Mouse (Mus musculus): ENCODE data around the gene Invs. TPM values are rescaled to one million over a fixed set of nuclear protein-coding genes. Genes with fewer than 3 reads are reported as not detected.

Gene Invs
- total and polyA plus RNA-seq, 3 experiments = 2.5 to 2.7 TPM; not detected in 1

DNA sequence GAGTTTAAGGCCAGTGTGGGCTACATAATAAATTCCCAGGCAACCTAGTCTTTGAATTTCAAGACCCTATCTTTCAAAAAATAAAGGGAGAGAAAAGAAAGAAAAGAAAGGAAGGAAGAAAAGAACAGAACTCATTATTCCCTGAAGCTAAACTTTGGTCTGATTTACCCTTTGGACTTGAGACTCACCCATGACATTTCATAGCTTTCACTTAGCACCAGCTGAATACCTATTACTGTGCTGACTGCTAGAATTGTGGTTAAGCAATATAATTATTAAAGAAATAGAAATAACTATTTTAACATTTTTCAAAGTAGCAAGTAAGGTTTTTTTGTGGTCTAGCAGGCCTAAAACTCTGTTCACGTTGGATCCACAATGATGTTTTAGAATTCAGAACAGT, 1.6 kb downstream of the Invs start:
- H3K27ac ChIP-seq (ENCODE audit: control insufficient read depth, low read depth, low read length) = no peak overlapping the region
- no peak overlapping the region for H3K4me3 ChIP-seq (ENCODE audit: control insufficient read depth in 1 of 2, insufficient read depth in 1 of 2, low read depth in 2 of 2, low read length in 2 of 2)
- H3K4me1 ChIP-seq (ENCODE audit: control insufficient read depth in 1 of 2, insufficient read depth in 2 of 2, low read length in 2 of 2) = peaks cover 6 to 8% of the 10 kb centered on the region in 2 experiments
- H3K36me3 ChIP-seq (ENCODE audit: control insufficient read depth in 1 of 2, insufficient read depth in 2 of 2, low read length in 2 of 2) = peaks cover 0 to 11% of the 10 kb centered on the region in 2 experiments; a peak in 2 of 4 replicates
- DNase-seq (ENCODE audit: low read depth, low spot score) = no peak
- H3K9me3 ChIP-seq (replicated peaks; ENCODE audit: insufficient read depth, low read length) = no peaks in the 10 kb centered on the region
- no peak overlapping the region for H3K9ac ChIP-seq (ENCODE audit: control insufficient read depth, low read depth, low read length, poor library complexity, severe bottlenecking)
- H3K27me3 ChIP-seq (ENCODE audit: control insufficient read depth in 1 of 2, insufficient read depth in 2 of 2, low read length in 2 of 2) = no peaks in the 10 kb centered on the region
- no peak for TF ChIP-seq GABPA (IDR thresholded peaks at IDR 0.05; ENCODE audit: low read depth, low read length)
- no peak for TF ChIP-seq MYB (IDR thresholded peaks at IDR 0.05; ENCODE audit: low read depth, low read length)
- no peak for TF ChIP-seq BHLHE40 (IDR thresholded peaks at IDR 0.05; ENCODE audit: borderline replicate concordance, low read depth, low read length)
- no peak for TF ChIP-seq HCFC1 (IDR thresholded peaks at IDR 0.05; ENCODE audit: low read depth, low read length)
- no peak for TF ChIP-seq GATA1 (IDR thresholded peaks at IDR 0.05; ENCODE audit: low read depth, low read length)
- no peak for TF ChIP-seq MAFK (IDR thresholded peaks at IDR 0.05; ENCODE audit: borderline replicate concordance, low read depth, low read length)
- TF ChIP-seq SIN3A (IDR thresholded peaks at IDR 0.05; ENCODE audit: low read length) = no peak
- no peak for TF ChIP-seq E2F4 (IDR thresholded peaks at IDR 0.05; ENCODE audit: borderline replicate concordance, low read depth, low read length)
- no peak for TF ChIP-seq EP300 (IDR thresholded peaks at IDR 0.05; ENCODE audit: low read depth in 1 of 2, low read length in 2 of 2)
- no peak for TF ChIP-seq POLR2A (IDR thresholded peaks at IDR 0.05; ENCODE audit: control insufficient read depth in 1 of 2, insufficient read depth in 1 of 2, low read depth in 1 of 2, low read length in 2 of 2, poor library complexity in 1 of 2)
- TF ChIP-seq NRF1 (IDR thresholded peaks at IDR 0.05; ENCODE audit: insufficient read depth, low read depth, low read length, poor library complexity, severe bottlenecking) = no peak
- TF ChIP-seq ZMIZ1 (IDR thresholded peaks at IDR 0.05; ENCODE audit: low read depth, low read length) = no peak
- no peak for TF ChIP-seq ELF1 (IDR thresholded peaks at IDR 0.05; ENCODE audit: low read depth, low read length)
- no peak for TF ChIP-seq USF1 (IDR thresholded peaks at IDR 0.05; ENCODE audit: low read depth, low read length)
- TF ChIP-seq KAT2A (conservative IDR thresholded peaks at IDR 0.05; ENCODE audit: low read depth, low read length) = no peak
- no peak for TF ChIP-seq TCF12 (IDR thresholded peaks at IDR 0.05; ENCODE audit: low read depth, low read length)
- no peak for TF ChIP-seq MEF2A (IDR thresholded peaks at IDR 0.05; ENCODE audit: extremely low read depth, insufficient replicate concordance, low read depth, low read length, poor library complexity, severe bottlenecking)
- no peak for TF ChIP-seq CTCF (IDR thresholded peaks at IDR 0.05 in 2 of 3, conservative IDR thresholded peaks at IDR 0.05 in 1 of 3; ENCODE audit: control insufficient read depth in 1 of 3, insufficient read depth in 1 of 3, low read depth in 2 of 3, low read length in 3 of 3, poor library complexity in 1 of 3, severe bottlenecking in 1 of 3)
- H3K79me2 ChIP-seq (ENCODE audit: control insufficient read depth, insufficient read depth, low read length, poor library complexity) = peaks cover 18% of the 10 kb centered on the region

DNA sequence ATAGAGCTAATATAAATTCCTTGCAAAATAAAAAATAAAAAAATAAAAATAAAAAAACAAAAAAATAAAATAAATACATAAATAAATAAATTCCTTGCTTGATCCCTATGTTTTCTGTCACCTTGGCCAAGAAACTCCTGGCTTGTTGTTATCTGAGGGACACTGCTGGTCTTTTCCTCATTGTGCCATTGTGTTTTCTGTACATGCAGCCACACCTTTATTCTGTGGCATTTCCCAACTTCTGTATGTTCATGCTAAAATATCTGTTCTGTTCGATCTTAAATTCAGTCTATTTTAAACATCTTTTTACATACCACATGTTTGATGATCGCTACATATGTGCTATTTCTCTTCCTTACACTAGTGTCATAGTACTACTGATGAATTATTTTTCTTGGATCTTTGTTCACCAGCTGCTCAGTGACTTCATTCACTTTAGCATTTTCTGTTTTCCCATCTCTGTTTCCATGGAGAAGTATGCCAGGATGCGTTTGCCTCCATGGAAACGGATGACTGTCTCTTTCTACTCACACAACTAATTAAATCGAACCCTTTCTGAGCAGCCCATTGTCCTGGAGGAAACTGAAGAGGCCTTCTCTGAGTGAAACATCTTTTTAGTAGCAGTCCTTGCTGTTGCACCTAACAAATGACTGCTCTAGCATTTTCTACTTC, 7.7 kb downstream of the Invs start:
- H3K36me3 ChIP-seq (ENCODE audit: control insufficient read depth in 1 of 2, insufficient read depth in 2 of 2, low read length in 2 of 2) = no peaks in the 10 kb centered on the region
- no peaks in the 10 kb centered on the region for H3K4me1 ChIP-seq (ENCODE audit: control insufficient read depth in 1 of 2, insufficient read depth in 2 of 2, low read length in 2 of 2)
- H3K9ac ChIP-seq (ENCODE audit: control insufficient read depth, low read depth, low read length, poor library complexity, severe bottlenecking) = no peak overlapping the region
- DNase-seq (ENCODE audit: low read depth, low spot score) = no peak
- no peaks in the 10 kb centered on the region for H3K27me3 ChIP-seq (ENCODE audit: control insufficient read depth in 1 of 2, insufficient read depth in 2 of 2, low read length in 2 of 2)
- H3K27ac ChIP-seq (ENCODE audit: control insufficient read depth, low read depth, low read length) = no peak overlapping the region
- no peaks in the 10 kb centered on the region for H3K9me3 ChIP-seq (replicated peaks; ENCODE audit: insufficient read depth, low read length)
- H3K79me2 ChIP-seq (ENCODE audit: control insufficient read depth, insufficient read depth, low read length, poor library complexity) = no peaks in the 10 kb centered on the region
- TF ChIP-seq MYB (IDR thresholded peaks at IDR 0.05; ENCODE audit: low read depth, low read length) = no peak
- no peak overlapping the region for H3K4me3 ChIP-seq (ENCODE audit: control insufficient read depth in 1 of 2, insufficient read depth in 1 of 2, low read depth in 2 of 2, low read length in 2 of 2)
